Mouse (Mus musculus): ENCODE results near the gene Col19a1.
A peak's percentile ranks its signal among the peaks of the same experiment; 100 is the strongest.

Col19a1 gene

DNA sequence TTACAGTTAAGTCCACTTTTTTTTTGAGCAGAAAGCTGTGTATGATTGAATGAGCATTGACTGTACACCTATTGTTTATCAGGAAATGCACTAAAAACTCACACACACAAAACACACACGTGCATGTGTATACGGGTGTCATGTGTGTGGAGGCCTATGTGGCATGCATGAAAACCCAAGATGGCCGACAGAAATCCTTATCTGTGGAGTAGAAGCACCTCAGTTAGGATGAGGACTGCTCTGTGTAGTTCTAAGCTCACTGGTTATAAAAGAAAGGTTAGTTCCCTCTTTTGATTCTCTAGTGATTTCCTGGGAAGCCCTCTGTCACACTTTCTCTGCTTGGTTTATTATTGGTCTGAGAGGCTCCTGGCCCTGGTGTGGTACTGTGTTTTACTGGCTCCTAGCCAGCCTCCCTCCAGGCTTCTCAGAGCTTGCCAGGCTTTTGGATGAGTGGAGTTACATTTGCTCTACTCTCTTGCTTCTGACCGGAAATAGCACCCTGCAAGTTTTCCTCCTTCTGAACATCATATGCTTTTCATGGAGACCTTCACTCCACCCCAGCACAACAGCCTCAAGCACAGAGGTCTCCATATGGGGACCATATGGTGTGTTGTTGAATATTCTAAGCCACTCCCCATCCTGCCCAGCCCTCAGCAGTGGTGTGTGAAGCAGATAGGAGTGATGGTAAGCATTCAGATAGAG, 361.3 kb downstream of the Col19a1 start:
- peak; percentile 93 to 95 for DNase-seq

GRCm38 (mm10) chr1:24222981-24223612, 364.2 kb downstream of the Col19a1 start:
- peak; percentile 83 to 88 for DNase-seq

DNA sequence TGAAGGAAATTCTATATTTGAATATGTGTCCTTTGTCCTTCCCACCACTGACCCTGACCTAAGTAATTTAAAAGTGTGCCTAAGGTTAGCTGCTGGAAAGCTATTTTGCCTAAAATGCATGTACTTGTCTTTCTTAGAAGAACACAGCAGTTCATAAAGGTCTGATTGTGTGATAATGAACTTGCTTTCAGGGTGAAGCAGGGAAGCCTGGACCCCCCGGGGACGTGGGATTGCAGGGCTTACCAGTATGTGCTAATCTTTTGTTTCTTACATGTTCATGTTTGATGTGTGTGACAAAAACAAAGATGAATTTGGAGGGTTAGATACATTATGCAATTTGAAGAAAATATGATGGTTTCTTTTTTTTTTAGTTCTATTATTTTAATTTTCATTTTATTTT, 365.0 kb downstream of the Col19a1 start:
- peak in 1 of 2 experiments; percentile 36 for DNase-seq

DNA sequence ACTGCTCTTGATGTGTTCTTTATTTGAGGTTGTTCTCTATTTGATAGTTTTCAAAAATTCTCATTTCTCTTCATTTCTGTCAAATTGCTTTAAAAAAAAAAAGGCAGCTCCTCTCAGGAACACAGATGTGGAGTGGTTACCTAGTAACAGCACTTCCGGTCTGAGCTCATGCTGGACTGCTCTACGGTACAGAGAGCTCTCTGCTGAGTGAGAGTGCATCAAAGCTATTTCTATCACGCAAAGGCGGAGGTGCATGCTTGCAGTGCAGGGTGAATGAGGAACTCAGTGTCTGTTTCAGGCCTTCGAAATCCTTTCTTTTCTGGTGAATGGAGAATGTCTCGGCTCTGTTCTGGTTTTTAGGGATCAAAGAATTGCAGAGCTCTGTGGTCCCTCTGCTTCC, 368.2 kb downstream of the Col19a1 start:
- no peak for DNase-seq

All from cerebellum, adult 18-20 months (tissue).